Mouse (Mus musculus) limb, embryonic 14.5 days (tissue): Measurements from ENCODE around the gene Ovgp1. TPM values are rescaled to one million over a fixed set of nuclear protein-coding genes. Genes with fewer than 3 reads are reported as not detected.

Source experiments
- ATAC-seq: fragments of 200-750 bp; cut with Nextera tagmentation; 2 replicates; pipeline ENCODE4 v1.8.0; 2017; ENCODE audit warnings: low read depth, moderate number of reproducible peaks, moderate TSS enrichment; ENCODE audit not compliant: low FRiP score
- DNase-seq: peaks from one replicate; pipeline ENCODE4 v3.0.0-alpha.2; 2015; ENCODE audit warnings: low spot score
- H3K27ac ChIP-seq: fragments of 300-500 bp; sonication (generic); replicated peaks from 2 replicates; pipeline ENCODE4 v1.5.1; 2014; ENCODE audit warnings: low read depth, mild to moderate bottlenecking, low read length, moderate library complexity, mixed read lengths
- H3K27me3 ChIP-seq: fragments of 300-500 bp; sonication (generic); 2 replicates; pipeline ENCODE4 v1.6.1; 2014; ENCODE audit warnings: low read length, mixed read lengths; ENCODE audit not compliant: control insufficient read depth, insufficient read depth
- H3K36me3 ChIP-seq: fragments of 300-500 bp; sonication (generic); 2 replicates; pipeline ENCODE4 v1.6.1; 2014; ENCODE audit warnings: mild to moderate bottlenecking, low read length, moderate library complexity, mixed read lengths; ENCODE audit not compliant: control insufficient read depth, insufficient read depth
- H3K4me1 ChIP-seq: fragments of 300-500 bp; sonication (generic); 2 replicates; pipeline ENCODE4 v1.6.1; 2014; ENCODE audit warnings: antibody characterized with exemption, low read length, mixed read lengths; ENCODE audit not compliant: control insufficient read depth, insufficient read depth
- H3K4me2 ChIP-seq: fragments of 300-500 bp; sonication (generic); replicated peaks from 2 replicates; pipeline ENCODE4 v1.6.1; 2014; ENCODE audit warnings: low read depth, mild to moderate bottlenecking, low read length, moderate library complexity; ENCODE audit not compliant: severe bottlenecking
- H3K4me3 ChIP-seq: fragments of 300-500 bp; sonication (generic); replicated peaks from 2 replicates; pipeline ENCODE4 v1.5.1; 2014; ENCODE audit warnings: low read length
- H3K9ac ChIP-seq: fragments of 300-500 bp; sonication (generic); 2 replicates; pipeline ENCODE4 v1.6.1; 2014; ENCODE audit warnings: mild to moderate bottlenecking, low read depth, low read length, moderate library complexity; ENCODE audit not compliant: severe bottlenecking
- H3K9me3 ChIP-seq: fragments of 300-500 bp; sonication (generic); 2 replicates; pipeline ENCODE4 v1.6.1; 2016; ENCODE audit warnings: low read length; ENCODE audit not compliant: control insufficient read depth
- POLR2A ChIP-seq: fragments of 200-500 bp; IDR thresholded peaks from 2 replicates; pipeline ENCODE4 v1.8.0; 2012; ENCODE audit warnings: inconsistent platforms, mild to moderate bottlenecking, moderate library complexity, borderline replicate concordance; ENCODE audit not compliant: insufficient read depth, insufficient read length; ENCODE audit errors: extremely low read depth
- WGBS: fragments of 180-500 bp; shearing (Covaris S2); extraction: QIAGEN DNeasy Blood & Tissue Kit; methylation state at CpG from one replicate; pipeline ENCODE4 v1.1.7; 2014; 5-methylcytosine and 5-hydroxymethylcytosine counted together
- polyA plus RNA-seq, 2 experiments: library from polyadenylated mRNA; depleted of rRNA in 1 of 2; stranded (reverse) in 1 of 2; unstranded in 1 of 2; fragments of >200 nt; fragmentation: Nextera tagmentation in 1 of 2; extraction: Ambion mirVana in 1 of 2; gene quantifications; 2 replicates each; pipeline versions ENCODE4 v1.2.1 to v1.2.3; 2012 to 2014

The Ovgp1 gene
- polyA plus RNA-seq, 2 experiments = 0.37 to 3.6 TPM

- Histone ChIP-seq H3K9ac (no peak overlapping the region), H3K36me3 (no peaks in the 10 kb centered on the region), H3K4me2 (no peak overlapping the region), H3K4me3 (no peak overlapping the region), H3K4me1 (no peaks in the 10 kb centered on the region), H3K27ac (no peak overlapping the region), H3K27me3 (no peaks in the 10 kb centered on the region), H3K9me3 (no peaks in the 10 kb centered on the region)
- no peak for TF ChIP-seq POLR2A
- no peak for DNase-seq
- no peak for ATAC-seq
These were observed 48.3 kb downstream of the Ovgp1 start for GRCm38 (mm10) chr3:106021840-106022239.

- Histone ChIP-seq H3K9ac (no peak overlapping the region), H3K4me2 (no peak overlapping the region), H3K4me3 (no peak overlapping the region), H3K9me3 (no peaks in the 10 kb centered on the region), H3K36me3 (no peaks in the 10 kb centered on the region), H3K27me3 (no peaks in the 10 kb centered on the region), H3K27ac (no peak overlapping the region), H3K4me1 (no peaks in the 10 kb centered on the region)
- no peak for TF ChIP-seq POLR2A
- WGBS = 85% methylated on average over 2 of the region's 2 CpGs
- DNase-seq (no peak), ATAC-seq (no peak)
These were observed 50.6 kb downstream of the Ovgp1 start for GRCm38 (mm10) chr3:106024135-106024534.

GRCm38 (mm10) chr3:106032781-106033180 is 59.3 kb downstream of the Ovgp1 start, which contains the start of gene Chil5:
Gene Chil5, minus strand, starts transcription at chr3:106032814.
- Histone ChIP-seq H3K27ac (no peak within 1 kb of the TSS), H3K4me3 (no peak within 1 kb of the TSS), H3K9me3 (no peaks in the 10 kb centered on the region), H3K27me3 (no peaks in the 10 kb centered on the region), H3K9ac (no peak within 1 kb of the TSS), H3K4me1 (no peaks in the 10 kb centered on the region), H3K36me3 (no peaks in the 10 kb centered on the region), H3K4me2 (no peak within 1 kb of the TSS)
- no peak for TF ChIP-seq POLR2A
- ATAC-seq (no peak), DNase-seq (no peak)
- 61% methylated on average over 1 of the region's 1 CpGs for WGBS

Other genes with a start within 250 kb of the Ovgp1 start
- 35.5 and 45.1 TPM in 2 replicates for gene Rap1a, start 172.4 kb upstream of the Ovgp1 start, polyA plus RNA-seq (2012; rRNA removed)
- 73.9 and 77.7 TPM in 2 replicates for gene Rap1a, start 172.4 kb upstream of the Ovgp1 start, polyA plus RNA-seq (2014; fragmentation: Nextera tagmentation; extraction: Ambion mirVana)
- gene Adora3, start 102.9 kb upstream of the Ovgp1 start, polyA plus RNA-seq (2012; rRNA removed) = 2.1 and 2.3 TPM in 2 replicates
- gene Adora3, start 102.9 kb upstream of the Ovgp1 start, polyA plus RNA-seq (2014; fragmentation: Nextera tagmentation; extraction: Ambion mirVana) = 2.8 and 3.2 TPM in 2 replicates
- 0.21 TPM in 1 of 2 replicates, not detected in the other for gene Tmigd3, start 102.8 kb upstream of the Ovgp1 start, polyA plus RNA-seq (2012; rRNA removed)
- 0.23 and 0.33 TPM in 2 replicates for gene Tmigd3, start 102.8 kb upstream of the Ovgp1 start, polyA plus RNA-seq (2014; fragmentation: Nextera tagmentation; extraction: Ambion mirVana)
- 0.41 and 0.69 TPM in 2 replicates for gene I830077J02Rik, start 41.0 kb upstream of the Ovgp1 start, polyA plus RNA-seq (2012; rRNA removed)
- gene I830077J02Rik, start 41.0 kb upstream of the Ovgp1 start, polyA plus RNA-seq (2014; fragmentation: Nextera tagmentation; extraction: Ambion mirVana) = 0.66 and 0.88 TPM in 2 replicates
- gene Wdr77, start 14.3 kb upstream of the Ovgp1 start, polyA plus RNA-seq (2012; rRNA removed) = 92.1 and 100 TPM in 2 replicates
- 107 and 111 TPM in 2 replicates for gene Wdr77, start 14.3 kb upstream of the Ovgp1 start, polyA plus RNA-seq (2014; fragmentation: Nextera tagmentation; extraction: Ambion mirVana)
- gene Atp5f1, start 13.6 kb upstream of the Ovgp1 start, polyA plus RNA-seq (2012; rRNA removed) = 162 and 233 TPM in 2 replicates
- 409 and 438 TPM in 2 replicates for gene Atp5f1, start 13.6 kb upstream of the Ovgp1 start, polyA plus RNA-seq (2014; fragmentation: Nextera tagmentation; extraction: Ambion mirVana)
- gene Pifo, start 40.9 kb downstream of the Ovgp1 start, polyA plus RNA-seq (2012; rRNA removed) = 0.09 TPM in 1 of 2 replicates, not detected in the other
- not detected in 2 replicates for gene Pifo, start 40.9 kb downstream of the Ovgp1 start, polyA plus RNA-seq (2014; fragmentation: Nextera tagmentation; extraction: Ambion mirVana)
- 0.05 TPM in 1 of 2 replicates, not detected in the other for gene Chil5, start 59.1 kb downstream of the Ovgp1 start, polyA plus RNA-seq (2012; rRNA removed)
- gene Chil5, start 59.1 kb downstream of the Ovgp1 start, polyA plus RNA-seq (2014; fragmentation: Nextera tagmentation; extraction: Ambion mirVana) = not detected in 2 replicates
- gene Chia1, start 139.5 kb downstream of the Ovgp1 start, polyA plus RNA-seq (2012; rRNA removed) = 0.04 and 0.08 TPM in 2 replicates
- gene Chia1, start 139.5 kb downstream of the Ovgp1 start, polyA plus RNA-seq (2014; fragmentation: Nextera tagmentation; extraction: Ambion mirVana) = not detected in 2 replicates
- gene Chil3, start 193.9 kb downstream of the Ovgp1 start, polyA plus RNA-seq (2012; rRNA removed) = 0.05 TPM in 1 of 2 replicates, not detected in the other
- gene Chil3, start 193.9 kb downstream of the Ovgp1 start, polyA plus RNA-seq (2014; fragmentation: Nextera tagmentation; extraction: Ambion mirVana) = 0.19 TPM in 1 of 2 replicates, not detected in the other
- gene Chil4, start 245.8 kb downstream of the Ovgp1 start, polyA plus RNA-seq (2012; rRNA removed) = not detected in 2 replicates
- not detected in 2 replicates for gene Chil4, start 245.8 kb downstream of the Ovgp1 start, polyA plus RNA-seq (2014; fragmentation: Nextera tagmentation; extraction: Ambion mirVana)